Mouse (Mus musculus) cerebellum, adult 9-10 months (tissue): Measurements from ENCODE around the gene Snx22.

Source experiments
- DNase-seq: peaks from one replicate; pipeline ENCODE4 v3.0.0; 2022

Gene Snx22

DNA sequence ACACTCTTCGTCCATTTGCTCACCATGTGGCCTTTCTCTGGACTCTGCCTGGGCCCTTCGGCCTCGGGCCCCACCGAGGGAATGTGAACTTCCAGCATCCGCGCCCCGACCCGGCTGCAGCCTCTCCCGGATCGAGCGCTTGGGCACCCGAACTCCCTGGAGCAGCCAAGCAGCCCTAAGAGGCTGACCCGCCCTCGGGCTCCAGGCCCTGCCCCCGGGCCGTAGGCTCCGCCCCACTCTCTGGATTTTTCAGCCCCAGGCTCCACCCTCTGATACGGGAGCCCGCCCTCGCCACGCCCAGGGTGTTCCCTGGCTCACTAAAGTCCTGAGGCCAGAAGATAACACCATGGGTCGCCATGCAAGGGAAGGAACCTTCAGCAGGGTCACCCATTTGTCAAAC lies at the start of gene Snx22:
TSS of gene Snx22 (minus strand) at position 137 of the 400 bp plus-strand sequence.
- peak; percentile 89 for DNase-seq

DNA sequence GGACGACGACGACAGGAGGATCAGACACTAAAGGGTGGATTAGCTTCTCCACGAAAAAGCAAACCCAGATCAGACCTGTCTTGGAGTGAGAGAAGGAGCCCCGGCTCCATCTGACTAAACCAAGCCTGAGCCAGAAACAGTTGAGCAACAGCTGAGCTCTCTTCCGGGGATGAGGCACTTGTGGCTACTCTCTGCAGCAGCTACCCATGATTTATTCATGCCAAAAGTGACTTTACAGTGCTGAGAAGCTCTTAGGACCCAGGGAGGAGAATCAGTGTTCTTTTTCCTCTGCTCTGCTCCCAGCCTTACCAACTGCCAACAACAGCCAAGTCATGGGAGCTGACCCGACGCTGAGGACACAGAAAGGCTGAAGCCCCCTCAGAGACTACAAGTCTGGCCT lies 47.4 kb upstream of the Snx22 start:
- DNase-seq: no peak

DNA sequence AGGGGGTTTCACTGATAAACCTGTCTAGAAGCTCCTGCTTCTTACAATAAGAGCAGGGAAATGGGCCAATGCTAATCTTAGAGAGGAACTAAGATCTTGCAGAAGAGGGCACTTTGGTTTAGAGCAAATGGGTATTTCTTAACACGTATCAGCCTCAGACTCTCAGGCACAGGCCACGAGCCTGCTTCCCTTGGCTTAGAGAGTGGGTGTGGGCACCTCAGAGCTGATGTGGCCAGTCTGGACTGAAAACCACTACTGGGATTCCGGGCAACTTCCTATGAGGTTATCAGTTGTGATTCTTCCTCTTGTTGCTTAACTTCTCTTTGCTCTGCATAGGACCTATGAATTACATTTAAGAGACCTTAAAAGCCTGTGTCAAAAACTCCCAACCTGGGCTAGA lies 44.8 kb upstream of the Snx22 start:
- DNase-seq: no peak

DNA sequence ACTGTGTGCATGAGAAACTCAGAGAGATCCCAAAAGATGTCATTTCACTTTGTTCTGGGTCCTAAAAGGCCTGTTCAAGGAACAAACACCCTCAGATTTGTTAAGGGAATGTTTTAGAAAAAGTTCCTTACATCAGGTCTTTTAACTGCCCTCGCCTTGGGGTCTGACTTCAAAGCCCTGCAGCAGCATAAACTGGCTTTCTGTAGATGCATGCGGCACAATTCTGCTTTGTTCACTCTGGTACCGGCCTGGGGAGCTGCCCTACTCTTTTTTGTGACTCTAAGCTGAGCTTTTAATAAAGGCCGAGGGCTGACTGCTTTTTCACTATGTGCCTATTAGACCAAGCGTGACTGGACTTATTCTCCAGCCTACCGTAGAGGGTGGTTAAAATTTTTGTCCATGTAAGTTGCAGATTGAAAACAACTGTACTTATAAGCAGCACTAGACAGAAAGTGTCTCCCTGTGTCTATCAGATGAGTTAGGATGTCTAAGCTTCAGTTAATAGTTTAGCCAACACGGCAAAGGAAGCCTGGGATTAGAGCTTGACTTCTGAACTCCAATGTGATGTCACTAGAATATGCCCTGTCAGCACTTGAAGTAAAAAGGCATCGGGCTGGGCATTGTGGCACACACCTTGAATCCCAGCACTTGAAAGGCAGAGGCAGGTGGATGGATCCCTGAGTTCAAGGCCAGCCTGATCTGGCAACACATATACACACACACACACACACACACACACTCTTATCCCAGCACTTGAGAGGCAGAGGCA lies 41.3 kb upstream of the Snx22 start:
- DNase-seq: no peak

DNA sequence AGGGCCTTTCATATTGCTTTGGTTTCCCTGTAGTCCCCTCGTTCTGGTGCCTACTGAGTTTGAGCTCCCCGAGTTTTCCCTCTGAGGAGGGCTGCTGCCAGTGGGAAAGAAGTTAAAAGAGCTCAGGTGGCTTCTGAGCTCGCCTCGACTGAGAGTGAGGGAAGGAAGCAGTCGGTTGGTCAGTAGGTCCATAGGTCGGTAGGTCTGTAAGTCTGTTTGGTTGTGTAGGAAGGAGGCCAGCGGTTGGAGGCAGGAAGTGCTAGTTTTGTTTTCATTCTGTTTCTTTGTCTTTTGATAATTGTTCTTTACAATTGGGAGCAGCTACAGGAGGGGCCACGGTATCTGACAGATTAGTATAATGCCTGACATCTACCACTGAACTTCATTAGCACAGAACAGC lies 40.6 kb upstream of the Snx22 start:
- no peak for DNase-seq

DNA sequence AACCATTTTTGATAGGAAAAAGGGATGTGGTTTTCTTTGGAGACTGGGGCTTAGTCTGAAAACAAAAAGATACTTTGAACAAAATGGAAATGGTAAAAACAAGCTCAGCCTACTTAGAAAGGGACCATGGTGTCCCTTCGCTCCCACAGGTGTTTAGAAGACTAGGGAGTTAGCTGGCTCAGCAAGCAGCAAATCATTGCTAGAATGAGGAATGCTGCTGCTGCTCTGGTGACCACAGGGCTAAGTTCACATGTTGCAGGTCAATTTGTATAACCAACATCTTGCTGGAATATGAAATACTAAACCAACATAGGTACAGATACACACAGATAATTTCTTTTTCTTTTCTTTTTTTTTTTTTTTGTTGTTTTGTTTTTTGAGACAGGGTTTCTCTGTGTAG lies 40.1 kb upstream of the Snx22 start:
- DNase-seq: no peak

DNA sequence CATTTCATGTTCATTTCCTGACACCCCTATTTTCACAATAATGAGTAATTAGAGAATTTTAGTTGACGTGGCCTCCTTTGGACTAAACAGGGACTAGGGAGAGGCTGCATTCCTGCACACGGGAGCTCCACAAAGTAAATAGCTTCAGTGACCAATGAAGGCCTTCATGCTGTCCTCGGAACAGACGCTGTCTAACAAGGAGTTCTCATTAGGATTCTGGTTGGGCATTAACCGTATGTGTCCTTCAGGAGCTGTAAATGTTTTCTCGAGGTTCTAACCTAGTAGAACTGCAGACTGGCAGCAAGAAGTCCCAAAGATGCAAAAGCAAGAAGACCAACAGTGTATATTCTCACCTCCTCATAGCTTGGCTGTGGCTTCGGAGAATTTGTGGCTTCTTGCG lies 35.6 kb upstream of the Snx22 start:
- no peak for DNase-seq

DNA sequence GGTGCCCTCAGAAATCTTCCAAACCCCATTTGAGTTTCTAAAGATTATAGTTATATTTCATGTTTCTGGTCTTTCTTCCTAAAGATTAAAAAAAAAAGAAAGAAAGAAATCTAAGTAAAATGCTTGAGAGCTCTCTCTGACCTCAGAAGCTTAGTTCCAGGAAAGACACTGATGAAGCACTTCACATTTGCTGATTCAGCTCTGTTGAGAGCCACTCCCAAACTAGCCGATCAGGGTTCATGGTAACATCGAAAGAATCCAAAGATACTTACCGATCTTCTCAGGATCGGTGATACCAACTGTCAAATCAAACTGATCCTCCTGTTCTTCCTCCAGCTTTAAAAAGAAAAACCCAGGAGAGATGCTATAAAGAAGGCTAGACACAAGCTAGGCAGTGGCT lies 35.1 kb upstream of the Snx22 start:
- DNase-seq: no peak

DNA sequence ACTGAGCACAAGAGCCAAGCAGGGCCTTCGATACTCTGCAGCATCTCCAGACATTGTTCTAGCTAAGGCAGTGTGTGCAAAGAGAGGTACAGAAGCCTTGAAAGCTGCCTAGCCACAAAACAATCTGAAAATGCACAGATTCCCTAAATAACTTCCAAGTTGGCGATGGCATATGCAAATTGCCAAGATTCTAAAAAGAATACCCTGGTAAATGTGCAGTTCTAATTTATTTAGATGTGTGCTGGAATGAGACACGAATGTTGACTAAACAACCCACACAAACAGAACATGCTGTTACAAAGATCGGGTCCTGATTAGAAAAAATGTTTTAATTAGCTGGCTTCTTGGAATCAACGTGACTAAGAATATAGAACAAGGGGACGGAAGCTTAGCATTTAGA lies 33.1 kb upstream of the Snx22 start:
- DNase-seq: no peak

DNA sequence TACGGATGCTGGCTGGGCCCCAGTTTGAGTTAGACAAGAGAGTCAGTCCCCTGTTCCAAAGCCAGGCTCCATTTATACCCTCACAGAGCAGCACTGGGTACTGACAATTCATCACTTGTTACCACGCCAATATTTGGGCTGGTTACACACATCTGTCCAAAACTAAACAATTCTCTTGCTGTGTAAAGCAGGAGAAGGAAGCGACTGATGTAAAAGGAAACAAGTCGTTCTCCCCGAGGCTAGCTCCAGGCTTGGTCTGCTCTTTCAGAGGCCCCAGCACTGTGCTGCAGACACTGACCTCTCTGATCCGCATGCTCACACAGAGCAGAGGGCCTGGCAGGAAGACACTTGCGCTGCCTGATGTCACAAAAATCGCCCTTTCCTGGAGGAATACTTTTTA lies 32.1 kb upstream of the Snx22 start:
- no peak for DNase-seq

DNA sequence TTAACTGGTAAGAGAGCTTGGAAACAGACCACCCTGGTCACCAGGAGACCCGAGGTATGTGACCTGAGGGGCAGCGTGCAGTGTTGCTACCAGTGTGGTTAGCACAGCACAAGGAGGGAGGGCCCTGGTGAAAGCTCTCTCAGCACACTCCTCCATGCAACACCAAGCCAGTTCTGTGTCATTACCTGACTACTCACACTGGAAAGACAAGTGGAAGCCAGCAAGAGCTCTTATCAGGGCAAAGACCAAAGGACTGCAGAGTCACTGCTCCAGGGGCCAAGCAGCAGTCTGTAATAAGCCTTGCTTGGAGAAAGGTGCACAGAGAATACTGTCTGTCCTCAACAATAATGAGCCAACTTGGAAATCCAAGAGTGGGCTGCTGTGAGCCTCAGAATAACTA lies 23.1 kb upstream of the Snx22 start:
- DNase-seq: no peak

DNA sequence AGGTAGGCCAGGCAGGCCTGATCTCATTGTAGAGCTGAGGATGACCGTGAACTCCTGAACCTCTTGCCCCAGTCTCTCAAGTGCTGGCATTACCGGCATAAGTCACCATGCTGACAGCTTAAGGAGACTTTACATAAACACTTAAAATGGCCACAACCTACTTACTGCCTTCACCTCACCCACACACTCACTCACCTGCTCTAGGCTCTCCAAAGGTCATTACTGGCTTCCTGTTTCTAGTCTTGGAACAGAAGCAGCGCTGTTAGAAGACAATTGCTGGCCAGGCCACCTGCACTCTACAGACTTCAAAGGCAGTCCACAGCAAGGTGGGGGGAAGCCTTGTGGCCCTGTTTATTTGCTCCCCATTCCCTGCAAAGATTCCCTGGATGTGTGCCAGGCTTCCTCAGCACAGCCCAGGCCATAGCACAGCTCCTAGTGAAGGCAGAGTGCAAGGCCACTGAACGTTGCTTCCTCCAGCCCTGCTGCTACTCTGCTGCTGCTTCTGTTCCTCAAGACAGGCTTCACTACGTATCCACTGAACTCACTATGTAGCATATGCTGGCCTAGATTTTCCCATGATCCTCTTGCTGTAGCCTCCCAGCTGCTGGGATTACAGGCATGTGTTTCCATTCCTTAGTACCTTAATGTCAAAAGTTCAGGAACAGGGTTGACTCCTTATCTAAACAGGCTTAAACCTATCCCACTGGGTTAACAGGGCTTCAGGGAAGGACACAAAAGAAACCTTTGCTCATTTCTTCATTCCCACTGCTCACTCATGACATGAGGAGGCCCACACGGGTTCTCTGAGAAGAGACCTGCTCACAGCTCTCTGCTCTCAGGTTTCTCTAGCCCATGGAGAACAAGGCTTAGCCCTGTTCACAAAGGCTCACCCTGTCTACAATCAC lies 22.1 kb upstream of the Snx22 start:
- DNase-seq: no peak

DNA sequence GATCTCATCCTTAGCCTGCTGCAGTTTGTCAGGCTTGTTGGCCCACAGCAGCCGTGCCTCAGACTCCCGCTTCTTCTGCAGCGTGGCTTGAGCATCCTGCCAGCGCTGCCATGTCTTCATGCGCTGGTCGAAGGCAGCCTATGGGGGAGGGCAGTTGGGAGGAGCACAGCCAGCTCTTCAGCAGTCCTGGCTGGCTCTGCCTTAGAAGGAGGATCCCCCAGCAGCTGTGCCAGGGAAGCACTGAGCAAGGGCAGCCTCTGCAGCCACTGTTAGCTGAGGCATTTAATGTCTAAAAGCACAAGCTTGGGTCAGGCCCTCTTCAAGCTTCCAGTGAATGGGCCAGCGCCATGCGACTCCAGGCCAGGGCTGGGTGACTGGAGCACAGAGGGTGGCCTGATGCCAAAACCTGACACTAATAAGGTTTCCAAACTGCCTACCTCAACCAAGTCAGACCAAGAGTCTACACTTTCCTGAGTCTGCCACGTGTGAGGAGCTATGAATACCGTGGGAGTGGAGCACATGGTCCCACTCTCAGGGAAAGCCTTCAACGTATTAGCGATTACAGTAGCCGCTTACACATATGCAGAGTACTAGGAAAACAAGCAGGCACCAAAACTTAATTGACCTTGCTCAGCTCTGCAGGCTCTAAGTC lies 21.2 kb upstream of the Snx22 start:
- DNase-seq: no peak

DNA sequence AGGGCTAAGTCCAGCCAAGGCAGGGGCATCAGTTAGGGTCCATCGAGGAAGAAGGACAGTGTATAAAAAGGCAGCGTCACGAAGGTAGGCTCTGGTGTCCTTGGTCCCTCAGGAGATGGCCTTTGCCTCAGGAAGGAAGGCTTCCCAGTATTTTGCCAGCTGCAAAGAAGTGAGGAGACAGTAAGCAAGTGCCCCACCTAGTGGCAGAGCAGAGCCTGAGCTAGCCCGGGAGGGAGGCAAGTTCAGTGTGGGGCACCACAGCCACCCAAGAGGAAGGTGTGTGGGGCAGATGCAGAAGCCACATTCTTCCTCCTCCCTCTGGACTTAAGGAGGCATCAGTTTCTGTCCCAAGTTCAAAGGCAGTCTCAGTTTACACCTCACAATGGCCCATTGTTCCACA lies 18.9 kb upstream of the Snx22 start:
- no peak for DNase-seq

DNA sequence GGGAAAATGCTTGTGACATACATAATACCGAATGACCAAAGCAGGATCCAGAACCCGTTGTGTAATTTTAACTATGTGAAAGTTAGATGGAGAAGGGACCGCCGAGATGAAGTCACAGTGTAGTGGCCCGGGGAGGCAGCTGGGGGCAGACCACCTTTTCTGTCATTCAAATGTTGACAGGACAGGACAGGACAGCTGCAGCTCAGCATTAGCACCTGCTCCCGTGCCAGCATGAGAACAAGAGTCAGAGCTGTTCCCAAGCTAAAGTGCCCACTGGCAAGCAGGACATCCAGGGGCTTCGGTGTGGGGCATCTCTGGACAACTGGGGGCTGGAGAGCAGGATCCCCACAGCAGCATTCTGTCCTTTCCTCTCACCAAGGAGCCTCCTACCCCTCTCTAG lies 17.5 kb upstream of the Snx22 start:
- no peak for DNase-seq

DNA sequence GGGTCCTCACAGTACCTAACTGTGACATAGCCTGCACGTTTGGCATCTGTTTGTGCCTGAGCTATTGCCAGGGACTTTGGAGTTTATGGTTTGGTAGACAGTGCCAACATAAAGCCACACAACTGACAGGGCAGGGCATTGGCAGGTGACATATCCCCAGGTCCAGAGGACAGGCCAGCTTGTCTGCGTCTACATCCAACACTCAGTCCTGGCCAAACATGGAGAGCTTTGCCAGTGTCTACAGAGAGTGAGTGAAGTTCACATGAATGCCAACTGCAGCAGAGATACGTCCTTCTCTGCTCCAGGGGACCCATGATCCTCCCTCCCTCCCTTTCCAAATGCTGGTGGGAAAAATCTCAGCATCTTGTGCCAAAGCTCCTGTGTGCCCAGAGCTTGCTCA lies 14.7 kb upstream of the Snx22 start:
- DNase-seq: no peak

DNA sequence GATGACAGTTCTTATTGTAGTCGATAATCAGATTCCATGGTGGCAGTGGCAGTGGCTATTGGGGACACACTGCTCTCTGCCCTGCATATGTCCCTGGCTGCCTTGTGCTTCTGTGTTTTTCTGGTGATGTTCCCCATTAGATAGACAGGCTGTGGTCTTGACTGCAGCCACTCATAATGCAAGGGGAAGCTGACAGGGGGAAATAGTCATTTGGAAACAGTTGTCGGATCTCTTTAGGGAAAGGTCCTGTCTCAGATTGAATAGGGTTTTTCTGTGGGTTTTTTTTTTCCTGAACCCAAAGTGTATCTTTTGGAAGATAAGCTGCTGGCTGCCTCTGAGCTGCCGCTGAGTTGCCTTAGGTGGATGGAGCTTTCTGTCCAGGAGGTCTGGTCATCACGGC lies 12.5 kb upstream of the Snx22 start:
- no peak for DNase-seq

DNA sequence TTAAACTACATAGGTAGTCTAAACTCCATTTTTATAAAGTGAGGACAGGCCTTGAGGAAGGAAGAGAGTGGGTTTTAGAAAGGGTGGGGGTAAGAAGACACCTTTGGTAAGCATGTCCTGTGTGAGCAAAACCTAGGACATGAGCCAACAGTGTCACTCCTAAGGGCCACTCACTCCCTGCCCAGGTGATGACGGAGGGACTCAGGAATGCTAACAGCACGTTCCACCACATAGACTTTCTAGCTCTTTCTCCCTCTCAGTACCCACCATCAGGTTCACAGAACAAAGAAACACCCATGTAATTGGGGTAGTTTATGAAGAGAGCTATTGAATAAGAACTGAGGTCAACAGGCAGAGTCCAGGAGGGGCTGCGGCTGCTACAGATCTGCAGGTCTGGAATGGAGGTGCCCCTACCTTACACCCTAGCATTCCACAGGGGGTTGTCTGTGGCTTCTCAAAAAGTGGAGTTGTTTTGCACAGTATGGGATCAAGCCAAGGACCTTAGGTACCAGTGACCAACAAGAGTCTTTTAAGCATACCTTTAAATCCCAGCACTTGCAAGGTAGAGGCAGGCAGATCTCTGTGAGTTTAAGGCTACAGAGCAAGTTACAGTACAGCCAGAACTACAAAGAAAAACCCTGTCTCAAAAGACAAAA lies 11.4 kb upstream of the Snx22 start:
- no peak for DNase-seq

DNA sequence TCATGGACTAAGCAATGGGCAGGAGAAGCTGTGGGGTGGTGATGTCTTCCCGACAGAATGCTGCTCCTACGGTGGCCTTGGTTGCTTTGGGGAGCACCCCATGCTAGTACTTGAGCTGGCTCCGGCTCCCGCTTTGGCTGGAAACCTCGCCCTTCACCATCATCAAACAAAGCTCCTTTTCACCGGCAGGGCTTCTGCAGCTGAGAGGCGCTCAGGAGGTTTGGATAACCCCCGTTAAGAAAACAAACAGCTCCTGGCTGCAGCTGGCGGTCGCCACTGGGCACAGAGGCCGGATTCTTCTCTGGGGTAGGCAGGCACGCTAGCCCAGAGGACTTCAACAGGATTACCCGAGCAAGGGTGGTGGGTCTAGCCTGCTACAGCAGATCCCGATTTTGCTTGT lies 9.0 kb upstream of the Snx22 start:
- no peak for DNase-seq

DNA sequence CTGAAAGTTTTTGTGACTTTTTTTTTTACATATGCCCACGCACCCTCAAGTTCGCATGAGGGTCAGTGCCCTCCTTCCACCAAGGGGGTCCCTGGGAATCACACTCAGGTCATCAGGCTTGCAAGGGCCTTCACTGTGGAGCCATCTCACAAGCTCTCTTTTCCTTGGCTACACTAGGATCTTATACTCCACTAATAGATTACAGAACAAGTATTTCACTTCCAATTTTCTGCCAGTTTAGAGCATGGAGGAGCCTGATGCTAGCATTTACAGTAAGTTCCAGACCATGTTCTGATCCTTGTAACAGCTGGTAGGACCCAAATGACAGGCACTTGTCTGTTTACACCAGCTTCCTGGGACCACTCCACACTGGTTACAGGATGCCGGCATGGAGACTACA lies 8.6 kb upstream of the Snx22 start:
- no peak for DNase-seq

DNA sequence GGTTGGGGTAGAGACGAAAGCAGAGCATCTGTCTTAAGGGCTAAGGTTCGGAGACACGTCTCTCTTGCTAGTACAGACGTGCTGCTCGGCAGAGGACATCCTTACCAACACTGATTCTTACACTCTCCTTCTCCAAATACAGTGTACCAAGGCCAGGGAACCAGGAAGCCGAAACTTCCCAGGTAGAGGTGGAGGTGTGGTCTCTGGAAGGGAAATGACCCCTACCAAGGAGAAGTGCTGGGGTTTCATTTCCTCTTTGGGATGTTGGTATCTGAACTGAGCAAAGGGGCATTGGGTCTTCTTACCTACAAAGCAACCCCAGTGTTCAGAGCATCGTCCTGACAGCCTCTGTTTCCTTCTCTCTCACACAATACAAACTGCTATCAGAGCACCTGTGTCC lies 3.2 kb upstream of the Snx22 start:
- no peak for DNase-seq

DNA sequence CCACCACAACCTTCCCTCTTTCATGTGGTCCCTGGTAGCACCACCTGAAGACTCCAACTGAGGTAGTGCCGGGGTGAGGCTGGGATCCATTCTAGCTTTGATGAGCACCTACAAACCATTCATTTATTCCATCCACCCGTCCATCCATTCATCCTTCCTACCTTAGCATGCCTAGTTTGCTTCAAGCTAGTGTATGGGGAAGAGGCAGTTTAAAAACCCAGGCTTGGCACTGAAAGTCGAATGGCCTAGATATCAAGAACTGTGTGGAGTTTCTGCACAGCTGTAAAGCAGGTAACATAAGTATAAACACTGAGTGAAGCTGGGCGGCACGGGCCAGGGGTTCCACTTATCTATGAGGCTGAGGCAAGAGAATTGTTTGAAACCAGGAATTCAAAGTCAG lies 632 bp upstream of the Snx22 start:
- DNase-seq: no peak

DNA sequence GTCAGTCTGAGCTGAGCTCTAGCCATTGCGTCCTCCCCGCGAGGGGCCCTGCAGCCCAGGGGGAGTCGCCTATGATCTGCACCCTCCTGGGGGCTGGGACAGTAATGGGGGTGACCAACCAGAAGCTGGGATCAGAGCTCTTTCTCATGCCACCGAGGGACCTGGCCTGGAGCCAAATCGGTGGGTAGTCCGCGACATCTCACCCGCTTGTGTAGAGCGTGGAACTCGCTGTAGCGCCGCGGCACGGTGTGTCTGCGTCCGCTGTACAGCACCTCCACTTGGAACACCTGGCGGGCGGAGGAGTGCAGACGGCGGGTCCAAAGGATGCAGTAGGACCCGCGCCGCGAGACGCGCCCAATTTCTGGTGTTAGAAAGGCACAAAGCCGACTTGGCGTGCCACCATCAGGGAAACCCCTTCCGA lies 538 bp downstream of the Snx22 start:
- DNase-seq: no peak
